Comparison of ENCODE assay signal across 16 mouse cellular contexts in the genomic region with DNA sequence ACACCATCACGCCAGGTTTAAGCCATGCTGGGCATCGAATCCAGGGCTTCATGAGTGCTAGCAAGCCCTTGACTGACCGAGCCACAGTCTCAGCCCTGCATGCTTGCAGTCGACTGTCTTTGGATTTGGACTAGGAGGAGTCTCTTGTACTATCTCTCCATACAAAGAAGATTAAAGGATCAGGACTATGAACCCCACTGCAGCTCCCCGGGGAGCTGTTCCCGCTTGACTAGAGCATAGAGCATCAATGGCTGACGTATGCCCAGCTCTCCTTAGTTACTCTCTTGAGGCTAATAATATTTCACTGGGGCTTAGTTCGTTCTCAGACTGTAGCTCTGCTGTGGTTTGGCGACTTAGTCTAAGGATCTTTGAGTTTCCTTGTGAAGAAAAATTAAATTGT.
"Had no signal": no experiment of that assay in that cellular context is flagged by ENCODE, and none has a peak within 500 bp of the region (broad histone marks: within the 10 kb centered on the region; RNA-seq: fewer than 3 reads in every experiment).

No protein-coding gene starts in this region.

- ATAC-seq: midbrain, embryonic 16.5 days had no signal

- DNase-seq: lung, adult 18-20 months; lung, embryonic 14.5 days; lung, postnatal 10 days; midbrain, embryonic 14.5 days; right cerebral cortex, adult 18-20 months; right cerebral cortex, postnatal 25 days; right cerebral cortex, postnatal 4 days; spleen, adult 18-20 months; thymus, adult 2 months; thymus, postnatal 25 days; thymus, postnatal 4 days had no signal

- H3K27me3 ChIP-seq: midbrain, embryonic 12.5 days; neural tube, embryonic 13.5 days; neural tube, embryonic 15.5 days; stomach, embryonic 15.5 days had no signal
